Mouse (Mus musculus) testis, adult 2 months (tissue): ENCODE results near the gene Gtf3c1. TPM values are rescaled to one million over a fixed set of nuclear protein-coding genes. Genes with fewer than 3 reads are reported as not detected.

Experiments used
- H3K27ac ChIP-seq: fragments of 200-500 bp; 2 replicates; pipeline ENCODE4 v1.5.1; 2012; ENCODE audit warnings: low read depth, low read length; ENCODE audit not compliant: control insufficient read depth, insufficient read depth
- H3K27me3 ChIP-seq: fragments of 200-500 bp; 2 replicates; pipeline ENCODE4 v1.6.1; 2012; ENCODE audit warnings: mild to moderate bottlenecking, low read length, moderate library complexity; ENCODE audit not compliant: control insufficient read depth, insufficient read depth
- H3K36me3 ChIP-seq: fragments of 200-500 bp; 2 replicates; pipeline ENCODE4 v1.6.1; 2012; ENCODE audit warnings: mild to moderate bottlenecking, low read length; ENCODE audit not compliant: control insufficient read depth, insufficient read depth
- H3K4me1 ChIP-seq: fragments of 200-500 bp; 2 replicates; pipeline ENCODE4 v1.6.1; 2012; ENCODE audit warnings: low read length; ENCODE audit not compliant: control insufficient read depth, insufficient read depth
- H3K4me3 ChIP-seq: fragments of 200-500 bp; 2 replicates; pipeline ENCODE4 v1.5.1; 2012; ENCODE audit warnings: low read depth, mild to moderate bottlenecking, low read length, moderate library complexity, mixed read lengths; ENCODE audit not compliant: control insufficient read depth
- CTCF ChIP-seq: fragments of 200-500 bp; IDR thresholded peaks from 2 replicates; pipeline ENCODE4 v1.5.1; 2012; ENCODE audit warnings: low read depth, mild to moderate bottlenecking, inconsistent platforms, low read length, moderate library complexity; ENCODE audit not compliant: control insufficient read depth, insufficient read depth, insufficient replicate concordance
- POLR2A ChIP-seq: fragments of 200-500 bp; IDR thresholded peaks from 2 replicates; pipeline ENCODE4 v1.6.1; 2012; ENCODE audit warnings: low read depth, mild to moderate bottlenecking, inconsistent platforms, low read length, moderate library complexity; ENCODE audit not compliant: control insufficient read depth
- polyA plus RNA-seq: library from polyadenylated mRNA; depleted of rRNA; stranded (reverse); fragments of >200 nt; gene quantifications from 2 replicates; pipeline ENCODE4 v1.2.3, GENCODE M21; 2012

The Gtf3c1 gene
- polyA plus RNA-seq, 1 experiment = 35.4 TPM

DNA sequence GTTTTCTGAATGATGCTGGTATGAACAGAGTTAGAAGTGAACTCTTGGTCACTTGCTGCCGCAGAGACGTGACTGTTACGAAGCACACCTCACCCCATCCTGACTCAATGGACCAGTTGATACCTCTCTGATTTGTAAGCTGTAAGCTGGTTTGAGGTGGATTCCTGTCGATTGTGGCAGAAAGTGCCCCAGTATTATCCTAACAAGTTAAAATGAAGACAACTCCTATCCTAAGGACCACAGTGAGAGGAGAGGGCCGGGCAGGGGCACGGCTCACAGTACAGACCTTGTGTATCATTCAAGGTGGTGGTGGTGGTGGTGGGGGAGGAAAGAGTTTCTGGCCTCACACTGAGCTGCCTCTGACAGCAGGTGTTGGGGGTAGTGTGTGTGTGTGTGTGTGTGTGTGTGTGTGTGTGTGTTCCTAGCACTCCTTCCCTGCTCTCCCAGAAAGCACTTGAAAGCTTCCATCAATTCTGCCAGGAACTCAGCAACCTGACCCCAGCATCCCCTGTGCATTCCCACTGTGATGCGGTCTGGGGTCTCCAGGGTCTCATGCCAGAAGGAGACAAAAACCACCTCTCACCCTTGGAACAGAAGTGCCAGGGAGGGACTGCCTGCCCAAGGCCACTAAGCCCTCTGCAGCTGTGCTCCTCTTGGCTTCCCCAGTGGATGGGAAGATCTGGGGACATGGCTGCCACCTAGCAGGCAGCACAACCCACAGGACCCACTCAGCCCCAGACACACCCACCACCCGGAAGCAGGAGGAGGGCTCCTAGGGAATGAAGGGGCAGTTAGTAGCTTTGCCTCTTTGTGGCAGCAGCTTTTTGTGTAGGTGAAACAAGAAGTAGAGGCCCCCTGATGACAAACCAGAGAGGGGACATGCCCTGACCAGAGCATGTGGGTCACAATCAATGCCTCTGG, 70.1 kb downstream of the Gtf3c1 start:
- TF ChIP-seq CTCF = no peak
- H3K4me3 ChIP-seq = no peak overlapping the region
- H3K36me3 ChIP-seq = no peaks in the 10 kb centered on the region
- H3K27ac ChIP-seq = no peak overlapping the region
- no peaks in the 10 kb centered on the region for H3K4me1 ChIP-seq
- H3K27me3 ChIP-seq = no peaks in the 10 kb centered on the region

GRCm38 (mm10) chr7:125630989-125631388, 76.6 kb downstream of the Gtf3c1 start:
- Histone ChIP-seq H3K27me3 (no peaks in the 10 kb centered on the region), H3K27ac (no peak overlapping the region), H3K4me3 (no peak overlapping the region), H3K4me1 (no peaks in the 10 kb centered on the region), H3K36me3 (no peaks in the 10 kb centered on the region)
- no peak for TF ChIP-seq POLR2A

DNA sequence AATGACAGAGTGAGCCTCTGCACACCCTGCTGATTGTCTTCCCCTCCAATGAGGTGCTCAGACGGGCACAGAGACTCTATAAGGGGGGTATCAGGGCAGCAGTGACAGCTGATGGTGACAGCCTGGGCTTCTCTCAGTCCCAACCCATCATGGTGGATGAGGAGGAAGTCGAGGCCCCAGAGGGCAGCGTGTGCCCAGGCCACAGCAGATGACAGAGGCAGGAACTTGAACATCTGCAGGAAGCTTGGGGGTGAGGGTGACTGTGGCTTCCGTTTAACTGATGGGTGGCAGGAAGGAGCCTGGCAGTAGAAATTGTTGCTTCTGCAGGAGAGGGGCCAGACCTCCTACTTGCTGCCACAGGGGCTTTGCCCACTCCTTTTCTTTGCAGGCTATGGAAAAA, 77.3 kb downstream of the Gtf3c1 start:
- no peak for TF ChIP-seq CTCF
- no peak for TF ChIP-seq POLR2A
- Histone ChIP-seq H3K27ac (no peak overlapping the region), H3K4me1 (no peaks in the 10 kb centered on the region), H3K36me3 (no peaks in the 10 kb centered on the region), H3K27me3 (no peaks in the 10 kb centered on the region), H3K4me3 (no peak overlapping the region)

GRCm38 (mm10) chr7:125625829-125626228, 81.8 kb downstream of the Gtf3c1 start:
- no peaks in the 10 kb centered on the region for H3K4me1 ChIP-seq

GRCm38 (mm10) chr7:125625219-125625618, 82.4 kb downstream of the Gtf3c1 start:
- no peak overlapping the region for H3K27ac ChIP-seq
- H3K27me3 ChIP-seq = no peaks in the 10 kb centered on the region
- no peak for TF ChIP-seq CTCF
- TF ChIP-seq POLR2A = no peak
- no peaks in the 10 kb centered on the region for H3K36me3 ChIP-seq
- H3K4me3 ChIP-seq = no peak overlapping the region
- no peaks in the 10 kb centered on the region for H3K4me1 ChIP-seq

More at GRCm38 (mm10) chr7:125625829-125626228, 81.8 kb downstream of the Gtf3c1 start:
- Histone ChIP-seq H3K36me3 (no peaks in the 10 kb centered on the region), H3K27me3 (no peaks in the 10 kb centered on the region), H3K27ac (no peak overlapping the region), H3K4me3 (no peak overlapping the region)
- TF ChIP-seq CTCF (no peak), POLR2A (no peak)

- H3K27ac ChIP-seq = no peak overlapping the region
- no peaks in the 10 kb centered on the region for H3K27me3 ChIP-seq
- no peaks in the 10 kb centered on the region for H3K4me1 ChIP-seq
- no peaks in the 10 kb centered on the region for H3K36me3 ChIP-seq
- TF ChIP-seq POLR2A (no peak), CTCF (no peak)
- no peak overlapping the region for H3K4me3 ChIP-seq
Observed at GRCm38 (mm10) chr7:125622741-125623685, 84.6 kb downstream of the Gtf3c1 start.

DNA sequence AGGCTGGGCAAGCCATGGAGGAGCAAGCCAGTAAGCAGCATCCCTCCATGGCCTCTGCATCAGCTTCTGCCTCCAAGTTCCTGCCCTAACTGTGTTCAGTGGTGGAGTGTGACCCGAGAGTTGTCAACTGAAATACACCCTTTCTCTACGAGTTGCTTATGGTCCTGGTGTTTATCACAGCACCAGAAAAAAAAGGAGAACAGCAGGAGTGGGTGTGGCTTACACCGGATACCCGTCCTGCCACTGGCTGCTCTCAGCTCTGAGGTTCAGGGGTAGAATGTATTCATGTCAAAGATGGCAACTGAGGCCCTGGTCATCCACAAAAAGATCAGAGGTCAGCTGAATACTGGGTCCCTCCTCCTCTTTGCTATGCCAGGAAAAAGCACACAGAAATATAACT, 87.5 kb downstream of the Gtf3c1 start:
- Histone ChIP-seq H3K27me3 (no peaks in the 10 kb centered on the region), H3K27ac (no peak overlapping the region), H3K36me3 (no peaks in the 10 kb centered on the region), H3K4me1 (no peaks in the 10 kb centered on the region), H3K4me3 (no peak overlapping the region)
- no peak for TF ChIP-seq POLR2A
- TF ChIP-seq CTCF = no peak
